Mouse (Mus musculus): ENCODE measurements around the gene Timp4. TPM values are rescaled to one million over a fixed set of nuclear protein-coding genes. Genes with fewer than 3 reads are reported as not detected.

Timp4 gene
- polyA plus RNA-seq, 1 experiment from 2014 or later = 0.17 TPM

DNA sequence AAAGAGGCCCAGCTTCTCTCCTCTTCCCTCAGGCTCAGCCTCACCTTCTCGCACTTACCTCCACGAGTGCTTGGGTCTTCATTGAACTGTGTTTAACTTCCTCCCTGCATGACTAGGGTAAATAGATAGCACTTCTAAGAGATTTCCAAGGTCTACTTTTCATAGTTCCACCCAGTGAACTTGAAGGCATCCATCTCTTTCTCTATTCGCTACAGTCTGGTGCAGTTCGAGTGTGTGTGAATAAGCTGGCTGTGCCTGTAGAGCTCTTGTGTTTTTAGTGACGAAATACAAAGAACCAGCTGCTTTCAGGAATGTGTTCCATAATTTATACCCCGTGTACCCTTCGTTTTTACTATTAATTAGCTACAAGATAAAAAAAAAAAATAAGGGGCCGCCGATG is 22.7 kb upstream of the Timp4 start:
- H3K4me3 ChIP-seq (ENCODE audit: low read depth, low read length) = no peak overlapping the region
- no peak for TF ChIP-seq CTCF (IDR thresholded peaks at IDR 0.05; ENCODE audit: low read depth)
- no peaks in the 10 kb centered on the region for H3K27me3 ChIP-seq (replicated peaks; ENCODE audit: control insufficient read depth, insufficient read depth, low read length)
- no peaks in the 10 kb centered on the region for H3K36me3 ChIP-seq (ENCODE audit: control insufficient read depth, insufficient read depth)
- no peaks in the 10 kb centered on the region for H3K4me1 ChIP-seq (replicated peaks; ENCODE audit: control insufficient read depth, insufficient read depth, low read length)
- ATAC-seq = no peak
- no peak overlapping the region for H3K27ac ChIP-seq (ENCODE audit: low read depth, low read length)
- 68% methylated on average over 9 of the region's 9 CpGs for WGBS
- no peak overlapping the region for H3K4me2 ChIP-seq (replicated peaks; ENCODE audit: low read depth)
- no peak overlapping the region for H3K9ac ChIP-seq (ENCODE audit: low read depth, low read length)
- no peaks in the 10 kb centered on the region for H3K9me3 ChIP-seq (ENCODE audit: control insufficient read depth)

DNA sequence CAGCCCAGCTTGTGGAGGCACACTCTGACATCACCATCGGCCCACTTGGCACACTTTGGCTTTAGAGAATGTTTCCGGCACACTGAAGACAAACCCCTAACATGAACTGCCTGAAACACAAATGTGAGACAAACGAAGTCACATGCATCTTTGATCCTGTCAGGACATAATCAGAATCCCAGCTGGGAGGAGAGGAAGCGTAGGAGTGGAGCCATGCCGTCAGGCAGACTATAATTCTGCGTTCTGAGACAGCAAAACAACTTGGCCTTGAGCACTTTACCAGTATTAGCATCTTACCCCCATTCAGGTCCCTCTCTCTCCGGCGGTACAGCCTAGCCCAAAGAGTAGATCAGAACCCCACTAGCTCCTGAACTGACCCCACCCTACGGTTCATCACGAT is 21.3 kb upstream of the Timp4 start:
- ATAC-seq = no peak

DNA sequence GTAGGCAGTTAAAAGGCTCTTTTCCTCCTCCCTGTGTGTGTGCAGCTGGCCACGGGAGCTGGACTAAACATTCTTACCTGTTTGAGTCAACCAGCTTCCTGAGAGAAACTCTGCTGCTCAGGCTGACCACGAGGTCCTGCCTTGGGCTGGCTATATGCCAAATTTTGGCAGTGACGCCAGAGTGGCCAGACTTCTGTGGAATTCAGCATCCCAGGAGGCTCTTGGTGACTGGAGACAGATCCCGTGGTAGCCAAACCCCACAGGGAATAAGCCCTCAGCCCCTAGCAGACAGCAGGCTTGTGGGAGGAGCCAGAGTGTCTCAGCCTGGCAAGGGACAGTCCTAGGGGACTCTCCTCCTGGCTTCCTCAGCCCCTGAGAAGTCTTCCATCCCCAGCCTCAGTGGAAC is 19.9 kb upstream of the Timp4 start:
- Histone ChIP-seq H3K4me1 (replicated peaks; ENCODE audit: control insufficient read depth, insufficient read depth, low read length) (no peaks in the 10 kb centered on the region), H3K36me3 (ENCODE audit: control insufficient read depth, insufficient read depth) (no peaks in the 10 kb centered on the region), H3K27ac (ENCODE audit: low read depth, low read length) (no peak overlapping the region), H3K9ac (ENCODE audit: low read depth, low read length) (no peak overlapping the region), H3K9me3 (ENCODE audit: control insufficient read depth) (no peaks in the 10 kb centered on the region), H3K4me3 (ENCODE audit: low read depth, low read length) (no peak overlapping the region), H3K27me3 (replicated peaks; ENCODE audit: control insufficient read depth, insufficient read depth, low read length) (no peaks in the 10 kb centered on the region), H3K4me2 (replicated peaks; ENCODE audit: low read depth) (no peak overlapping the region)
- WGBS = 26% methylated on average over 4 of the region's 4 CpGs
- TF ChIP-seq CTCF (IDR thresholded peaks at IDR 0.05; ENCODE audit: low read depth) = no peak
- no peak for ATAC-seq

More for the DNA sequence above, 21.3 kb upstream of the Timp4 start:
- TF ChIP-seq CTCF (IDR thresholded peaks at IDR 0.05; ENCODE audit: low read depth) = no peak
- no peaks in the 10 kb centered on the region for H3K4me1 ChIP-seq (replicated peaks; ENCODE audit: control insufficient read depth, insufficient read depth, low read length)
- H3K4me2 ChIP-seq (replicated peaks; ENCODE audit: low read depth) = no peak overlapping the region
- no peak overlapping the region for H3K9ac ChIP-seq (ENCODE audit: low read depth, low read length)
- H3K27me3 ChIP-seq (replicated peaks; ENCODE audit: control insufficient read depth, insufficient read depth, low read length) = no peaks in the 10 kb centered on the region
- no peaks in the 10 kb centered on the region for H3K9me3 ChIP-seq (ENCODE audit: control insufficient read depth)
- H3K27ac ChIP-seq (ENCODE audit: low read depth, low read length) = no peak overlapping the region
- WGBS = 88% methylated on average over 10 of the region's 10 CpGs
- no peak overlapping the region for H3K4me3 ChIP-seq (ENCODE audit: low read depth, low read length)
- H3K36me3 ChIP-seq (ENCODE audit: control insufficient read depth, insufficient read depth) = no peaks in the 10 kb centered on the region

DNA sequence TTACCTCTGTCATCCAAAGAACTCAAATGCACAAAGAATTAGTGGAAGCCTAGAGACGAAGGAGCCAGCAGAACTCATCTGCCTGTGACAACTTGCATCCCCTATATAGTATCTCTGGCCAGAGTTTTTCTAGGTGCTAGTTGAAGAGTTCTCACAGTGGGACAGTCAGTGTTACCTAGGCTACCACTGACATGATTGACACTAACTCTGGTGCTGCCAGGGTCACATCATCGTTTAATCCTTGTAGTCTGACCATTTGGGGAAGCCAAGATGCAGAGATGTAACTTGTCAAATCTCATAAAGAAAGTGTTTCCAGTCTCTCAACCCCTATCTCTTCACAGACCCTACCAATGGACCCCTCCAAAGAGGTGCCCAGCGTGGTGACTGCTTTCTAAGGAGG is 19.3 kb upstream of the Timp4 start:
- Histone ChIP-seq H3K27ac (ENCODE audit: low read depth, low read length) (no peak overlapping the region), H3K4me2 (replicated peaks; ENCODE audit: low read depth) (no peak overlapping the region), H3K4me1 (replicated peaks; ENCODE audit: control insufficient read depth, insufficient read depth, low read length) (no peaks in the 10 kb centered on the region), H3K9ac (ENCODE audit: low read depth, low read length) (no peak overlapping the region), H3K27me3 (replicated peaks; ENCODE audit: control insufficient read depth, insufficient read depth, low read length) (no peaks in the 10 kb centered on the region), H3K36me3 (ENCODE audit: control insufficient read depth, insufficient read depth) (no peaks in the 10 kb centered on the region), H3K9me3 (ENCODE audit: control insufficient read depth) (no peaks in the 10 kb centered on the region), H3K4me3 (ENCODE audit: low read depth, low read length) (no peak overlapping the region)
- ATAC-seq = no peak
- 83% methylated on average over 3 of the region's 3 CpGs for WGBS
- TF ChIP-seq CTCF (IDR thresholded peaks at IDR 0.05; ENCODE audit: low read depth) = no peak

DNA sequence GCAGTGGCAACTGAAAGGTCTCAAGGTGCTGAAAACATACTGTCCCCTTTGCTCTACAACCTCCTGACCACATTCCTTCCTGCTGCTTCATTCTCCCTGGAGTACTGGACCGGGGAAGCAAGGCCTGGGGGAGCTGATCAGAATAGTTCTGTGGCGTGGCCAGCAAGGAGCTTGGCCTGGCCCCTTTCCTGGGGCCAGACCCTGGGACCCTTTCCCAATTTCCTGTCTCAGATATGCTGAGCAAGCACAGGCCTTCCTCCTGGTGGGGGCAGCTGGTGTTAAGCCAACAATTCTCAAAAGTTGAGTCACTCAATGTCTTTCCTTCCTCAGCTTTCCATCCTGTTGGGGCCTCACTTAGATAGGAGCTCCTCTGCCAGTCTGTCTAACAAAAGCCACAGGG is 18.1 kb upstream of the Timp4 start:
- no peak for TF ChIP-seq CTCF (IDR thresholded peaks at IDR 0.05; ENCODE audit: low read depth)
- 61% methylated on average over 2 of the region's 2 CpGs for WGBS

DNA sequence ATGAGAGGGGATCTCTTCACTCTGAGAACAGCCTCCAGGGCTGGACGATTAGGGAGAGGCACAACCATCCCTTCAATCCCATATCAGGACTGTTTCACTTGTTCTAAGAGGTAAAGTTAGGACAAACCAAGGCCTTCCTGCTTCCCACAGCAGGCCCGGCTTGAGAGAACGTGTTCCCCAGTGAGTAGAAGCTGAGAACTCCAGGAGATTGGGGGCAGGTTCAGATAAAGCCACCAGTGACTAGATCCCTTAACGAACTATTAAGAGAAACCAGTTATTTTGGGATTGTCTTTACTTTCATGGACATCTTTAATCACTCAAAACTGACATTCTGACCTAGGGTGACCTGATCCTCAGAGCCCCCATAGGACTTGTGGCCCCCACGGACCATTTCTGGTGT is 17.6 kb upstream of the Timp4 start:
- 79% methylated on average over 5 of the region's 5 CpGs for WGBS
- Histone ChIP-seq H3K4me3 (ENCODE audit: low read depth, low read length) (no peak overlapping the region), H3K4me1 (replicated peaks; ENCODE audit: control insufficient read depth, insufficient read depth, low read length) (no peaks in the 10 kb centered on the region), H3K9me3 (ENCODE audit: control insufficient read depth) (no peaks in the 10 kb centered on the region), H3K36me3 (ENCODE audit: control insufficient read depth, insufficient read depth) (no peaks in the 10 kb centered on the region), H3K9ac (ENCODE audit: low read depth, low read length) (no peak overlapping the region), H3K27me3 (replicated peaks; ENCODE audit: control insufficient read depth, insufficient read depth, low read length) (no peaks in the 10 kb centered on the region), H3K4me2 (replicated peaks; ENCODE audit: low read depth) (no peak overlapping the region), H3K27ac (ENCODE audit: low read depth, low read length) (no peak overlapping the region)
- no peak for ATAC-seq
- no peak for TF ChIP-seq CTCF (IDR thresholded peaks at IDR 0.05; ENCODE audit: low read depth)

More for the DNA sequence above, 18.1 kb upstream of the Timp4 start:
- H3K4me2 ChIP-seq (replicated peaks; ENCODE audit: low read depth) = no peak overlapping the region
- no peaks in the 10 kb centered on the region for H3K4me1 ChIP-seq (replicated peaks; ENCODE audit: control insufficient read depth, insufficient read depth, low read length)
- no peak overlapping the region for H3K4me3 ChIP-seq (ENCODE audit: low read depth, low read length)
- no peaks in the 10 kb centered on the region for H3K27me3 ChIP-seq (replicated peaks; ENCODE audit: control insufficient read depth, insufficient read depth, low read length)
- H3K36me3 ChIP-seq (ENCODE audit: control insufficient read depth, insufficient read depth) = no peaks in the 10 kb centered on the region
- H3K9ac ChIP-seq (ENCODE audit: low read depth, low read length) = no peak overlapping the region
- H3K9me3 ChIP-seq (ENCODE audit: control insufficient read depth) = no peaks in the 10 kb centered on the region
- no peak for ATAC-seq
- H3K27ac ChIP-seq (ENCODE audit: low read depth, low read length) = no peak overlapping the region
